Mouse (Mus musculus) myocyte (in vitro differentiated cells): Measurements from ENCODE around the gene Adamts5. TPM values are rescaled to one million over a fixed set of nuclear protein-coding genes. Genes with fewer than 3 reads are reported as not detected.

Experiments used
- H3K27me3 ChIP-seq: one replicate; pipeline ENCODE4 v1.6.1; 2011; ENCODE audit not compliant: control insufficient read depth, insufficient read depth, insufficient read length
- H3K36me3 ChIP-seq: one replicate; pipeline ENCODE4 v1.6.1; 2011; ENCODE audit not compliant: control insufficient read depth, insufficient read depth
- H3K4me2 ChIP-seq: one replicate; pipeline ENCODE4 v1.6.1; 2011; ENCODE audit warnings: low read depth, control low read depth
- H3K4me3 ChIP-seq: one replicate; pipeline ENCODE4 v1.5.1; 2011; ENCODE audit warnings: mild to moderate bottlenecking, control low read depth, moderate library complexity
- H3K79me2 ChIP-seq: one replicate; pipeline ENCODE4 v1.6.1; 2011; ENCODE audit not compliant: control insufficient read depth, insufficient read depth
- H3ac ChIP-seq: one replicate; pipeline ENCODE4 v1.6.1; 2011; ENCODE audit not compliant: control insufficient read depth, insufficient read length
- CEBPB ChIP-seq: IDR thresholded peaks from 2 replicates; pipeline ENCODE4 v1.6.1; 2011; ENCODE audit warnings: mild to moderate bottlenecking, moderate library complexity; ENCODE audit not compliant: poor library complexity, insufficient read depth, severe bottlenecking
- E2F4 ChIP-seq: IDR thresholded peaks from one replicate; pipeline ENCODE4 v1.6.1; 2011; ENCODE audit warnings: mild to moderate bottlenecking, control low read depth, moderate library complexity; ENCODE audit not compliant: insufficient read depth
- MAX ChIP-seq: IDR thresholded peaks from one replicate; pipeline ENCODE4 v1.6.1; 2011; ENCODE audit warnings: low read depth, mild to moderate bottlenecking, control low read depth
- MYOD1 ChIP-seq, 3 experiments: IDR thresholded peaks; one replicate each; pipeline ENCODE4 v1.6.1; 2011; ENCODE audit warnings: control low read depth in 2 of 3, low read depth in 2 of 3, mild to moderate bottlenecking in 2 of 3, moderate library complexity in 1 of 3; ENCODE audit not compliant: insufficient read length in 2 of 3, control insufficient read depth in 1 of 3
- MYOG ChIP-seq, 3 experiments: IDR thresholded peaks; one replicate each; pipeline ENCODE4 v1.6.1; 2011; ENCODE audit warnings: control low read depth in 2 of 3, low read depth in 2 of 3, mild to moderate bottlenecking in 2 of 3; ENCODE audit not compliant: insufficient read length in 2 of 3, control insufficient read depth in 1 of 3, insufficient read depth in 1 of 3
- POLR2A ChIP-seq: IDR thresholded peaks from one replicate; pipeline ENCODE4 v1.6.1; 2011; ENCODE audit warnings: low read depth, mild to moderate bottlenecking, control low read depth, moderate library complexity; ENCODE audit not compliant: insufficient read length
- POLR2AphosphoS2 ChIP-seq: IDR thresholded peaks from one replicate; pipeline ENCODE4 v1.6.1; 2011; ENCODE audit warnings: low read depth, control low read depth; ENCODE audit not compliant: insufficient read length
- REST ChIP-seq: IDR thresholded peaks from one replicate; pipeline ENCODE4 v1.6.1; 2011; ENCODE audit warnings: mild to moderate bottlenecking, control low read depth, moderate library complexity; ENCODE audit not compliant: insufficient read depth, insufficient read length
- SRF ChIP-seq: IDR thresholded peaks from one replicate; pipeline ENCODE4 v1.6.1; 2011; ENCODE audit warnings: low read depth; ENCODE audit not compliant: control insufficient read depth, insufficient read length
- TCF12 ChIP-seq: IDR thresholded peaks from one replicate; pipeline ENCODE4 v1.6.1; 2011; ENCODE audit warnings: mild to moderate bottlenecking, control low read depth; ENCODE audit not compliant: poor library complexity, insufficient read depth, severe bottlenecking
- TCF3 ChIP-seq: IDR thresholded peaks from one replicate; pipeline ENCODE4 v1.6.1; 2011; ENCODE audit warnings: low read depth, control low read depth; ENCODE audit not compliant: insufficient read length
- USF1 ChIP-seq: IDR thresholded peaks from one replicate; pipeline ENCODE4 v1.6.1; 2011; ENCODE audit warnings: low read depth, mild to moderate bottlenecking, control low read depth, moderate library complexity
- polyA plus RNA-seq: library from polyadenylated mRNA; unstranded; fragments of >200 nt; fragmentation: generic; extraction: Trizol; gene quantifications from one replicate; pipeline ENCODE4 v1.2.1, GENCODE M21; 2012; ENCODE audit warnings: missing spikeins

Adamts5 gene
- polyA plus RNA-seq: 7.2 TPM

GRCm38 (mm10) chr16:85901581-85901910 is at the start of gene Adamts5:
TSS of gene Adamts5 (minus strand) at chr16:85901828.
- H3K79me2 ChIP-seq: peaks cover 6% of the 10 kb centered on the region
- TF ChIP-seq POLR2AphosphoS2: no peak
- no peak for TF ChIP-seq E2F4
- no peak for TF ChIP-seq POLR2A
- TF ChIP-seq REST: no peak
- TF ChIP-seq SRF: no peak
- no peak for TF ChIP-seq USF1
- no peak for TF ChIP-seq MAX
- TF ChIP-seq TCF3: no peak
- no peak for TF ChIP-seq CEBPB
- TF ChIP-seq TCF12: no peak
- peak within 1 kb of the TSS; percentile 83 for H3K4me2 ChIP-seq
- no peaks in the 10 kb centered on the region for H3K36me3 ChIP-seq
- H3K27me3 ChIP-seq: no peaks in the 10 kb centered on the region
- peak within 1 kb of the TSS; percentile 55 for H3K4me3 ChIP-seq
- H3ac ChIP-seq: peak within 1 kb of the TSS; percentile 6

- Histone ChIP-seq H3K4me2 (peak overlapping the region; percentile 34), H3ac (no peak overlapping the region), H3K27me3 (no peaks in the 10 kb centered on the region), H3K36me3 (no peaks in the 10 kb centered on the region), H3K4me3 (no peak overlapping the region), H3K79me2 (no peaks in the 10 kb centered on the region)
- TF ChIP-seq POLR2AphosphoS2 (no peak), MYOD1 (IDR thresholded peaks at IDR 0.05; ENCODE audit: control insufficient read depth in 1 of 3, insufficient read length in 2 of 3, low read depth in 2 of 3) (no peak), POLR2A (no peak), MYOG (IDR thresholded peaks at IDR 0.05; ENCODE audit: control insufficient read depth in 1 of 3, insufficient read depth in 1 of 3, insufficient read length in 2 of 3, low read depth in 2 of 3) (no peak), TCF12 (no peak), USF1 (no peak), MAX (no peak)
Measured at GRCm38 (mm10) chr16:85950356-85950755, 48.7 kb upstream of the Adamts5 start.

- no peak for TF ChIP-seq TCF3
- TF ChIP-seq POLR2AphosphoS2: no peak
- no peak for TF ChIP-seq MYOG (IDR thresholded peaks at IDR 0.05; ENCODE audit: control insufficient read depth in 1 of 3, insufficient read depth in 1 of 3, insufficient read length in 2 of 3, low read depth in 2 of 3)
- TF ChIP-seq SRF: no peak
- TF ChIP-seq MAX: no peak
- TF ChIP-seq E2F4: no peak
- TF ChIP-seq REST: no peak
- no peak for TF ChIP-seq POLR2A
- TF ChIP-seq MYOD1 (IDR thresholded peaks at IDR 0.05; ENCODE audit: control insufficient read depth in 1 of 3, insufficient read length in 2 of 3, low read depth in 2 of 3): no peak
- TF ChIP-seq CEBPB: no peak
- TF ChIP-seq TCF12: no peak
- TF ChIP-seq USF1: no peak
- no peak overlapping the region for H3K4me3 ChIP-seq
- no peaks in the 10 kb centered on the region for H3K79me2 ChIP-seq
- H3K36me3 ChIP-seq: no peaks in the 10 kb centered on the region
- no peak overlapping the region for H3ac ChIP-seq
- no peaks in the 10 kb centered on the region for H3K27me3 ChIP-seq
- H3K4me2 ChIP-seq: no peak overlapping the region
Measured at GRCm38 (mm10) chr16:85926004-85926403, 24.4 kb upstream of the Adamts5 start.

GRCm38 (mm10) chr16:85922454-85922853 is 20.8 kb upstream of the Adamts5 start:
- Histone ChIP-seq H3K79me2 (no peaks in the 10 kb centered on the region), H3ac (no peak overlapping the region), H3K4me3 (no peak overlapping the region), H3K27me3 (no peaks in the 10 kb centered on the region), H3K36me3 (no peaks in the 10 kb centered on the region), H3K4me2 (no peak overlapping the region)
- no peak for TF ChIP-seq CEBPB
- no peak for TF ChIP-seq MYOD1 (IDR thresholded peaks at IDR 0.05; ENCODE audit: control insufficient read depth in 1 of 3, insufficient read length in 2 of 3, low read depth in 2 of 3)
- no peak for TF ChIP-seq E2F4
- no peak for TF ChIP-seq POLR2AphosphoS2
- no peak for TF ChIP-seq TCF12
- no peak for TF ChIP-seq REST
- TF ChIP-seq SRF: no peak
- no peak for TF ChIP-seq MYOG (IDR thresholded peaks at IDR 0.05; ENCODE audit: control insufficient read depth in 1 of 3, insufficient read depth in 1 of 3, insufficient read length in 2 of 3, low read depth in 2 of 3)
- TF ChIP-seq MAX: no peak
- no peak for TF ChIP-seq USF1
- TF ChIP-seq TCF3: no peak
- no peak for TF ChIP-seq POLR2A

GRCm38 (mm10) chr16:85920122-85920521 is 18.5 kb upstream of the Adamts5 start:
- Histone ChIP-seq H3K27me3 (no peaks in the 10 kb centered on the region), H3K4me2 (no peak overlapping the region), H3ac (no peak overlapping the region), H3K4me3 (no peak overlapping the region), H3K79me2 (no peaks in the 10 kb centered on the region), H3K36me3 (no peaks in the 10 kb centered on the region)
- TF ChIP-seq MAX (no peak), TCF3 (no peak), MYOG (IDR thresholded peaks at IDR 0.05; ENCODE audit: control insufficient read depth in 1 of 3, insufficient read depth in 1 of 3, insufficient read length in 2 of 3, low read depth in 2 of 3) (peak in 1 of 3 experiments; percentile 61), MYOD1 (IDR thresholded peaks at IDR 0.05; ENCODE audit: control insufficient read depth in 1 of 3, insufficient read length in 2 of 3, low read depth in 2 of 3) (peak in 1 of 3 experiments; percentile 51), POLR2A (no peak)
